Mouse (Mus musculus): Measurements from ENCODE around the gene Enam.
"Not testable (repeated sequence)": the region's sequence is repeated elsewhere in the genome, so short reads cannot be mapped to it uniquely, and the experiment has no call there.

The Enam gene
- long read RNA-seq, experiment 1 = 0 reads
- long read RNA-seq, experiment 2 = 0 reads

- intact Hi-C loops (cut with DNase I) = no loop called here
Measured at GRCm38 (mm10) chr5:88487675-88488074, at the start of gene Enam. TSS of gene Enam (plus strand) at chr5:88487975.

- intact Hi-C loops (cut with DNase I) = no loop called here
Measured at GRCm38 (mm10) chr5:88455691-88456090, 32.1 kb upstream of the Enam start, which contains the start of gene Ambn. TSS of gene Ambn (plus strand) at chr5:88455991.

DNA sequence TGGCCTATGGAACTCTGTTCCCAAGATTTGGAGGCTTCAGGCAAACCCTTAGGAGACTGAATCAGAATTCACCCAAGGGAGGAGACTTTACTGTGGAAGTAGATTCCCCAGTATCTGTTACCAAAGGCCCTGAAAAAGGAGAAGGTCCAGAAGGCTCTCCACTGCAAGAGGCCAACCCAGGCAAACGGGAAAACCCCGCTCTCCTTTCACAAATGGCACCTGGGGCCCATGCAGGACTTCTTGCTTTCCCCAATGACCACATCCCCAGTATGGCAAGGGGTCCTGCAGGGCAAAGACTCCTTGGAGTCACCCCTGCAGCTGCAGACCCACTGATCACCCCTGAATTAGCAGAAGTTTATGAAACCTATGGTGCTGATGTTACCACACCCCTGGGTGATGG lies 20.3 kb upstream of the Enam start:
- intact Hi-C loops (cut with DNase I) = no loop called here

DNA sequence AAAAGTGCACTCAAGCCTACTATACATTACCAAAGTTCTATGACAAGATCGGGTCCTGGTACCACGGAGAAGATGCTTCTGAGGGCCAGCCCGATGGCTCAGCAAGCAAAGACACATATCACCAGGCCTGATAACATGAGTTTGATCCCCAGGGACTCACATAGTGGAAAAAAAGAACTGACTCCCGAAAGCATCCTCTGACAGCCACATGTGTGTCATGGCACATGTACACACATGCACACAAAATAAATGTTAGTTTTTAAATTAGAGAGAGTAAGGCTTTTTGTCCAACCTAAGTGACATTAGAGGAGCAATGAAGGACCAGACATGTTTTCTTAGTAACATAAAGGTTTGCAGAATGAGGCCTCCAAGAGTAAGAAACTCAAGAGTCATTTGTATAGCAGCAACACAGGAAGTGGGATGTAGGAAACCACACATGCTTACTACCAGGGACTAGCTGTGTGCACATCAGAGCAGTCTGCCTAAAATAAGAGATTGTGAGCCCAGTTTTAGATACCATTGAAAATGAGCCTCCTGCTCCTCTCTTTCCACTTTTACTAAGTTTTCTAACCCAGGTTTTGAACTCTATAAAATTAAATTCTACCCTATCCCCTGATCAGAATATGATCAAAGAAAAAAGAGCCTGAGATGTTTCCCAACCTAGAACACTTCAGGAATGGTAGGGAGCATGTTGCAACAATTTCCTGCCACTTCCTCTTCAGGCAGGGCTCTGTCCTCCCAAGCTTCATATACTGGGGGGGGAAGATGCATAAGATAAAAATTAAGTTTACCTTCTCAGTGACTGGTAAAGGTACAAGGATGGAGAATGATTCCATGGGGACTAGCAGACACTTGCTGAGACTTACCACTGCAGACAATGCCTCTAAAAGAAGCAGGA lies 18.7 kb upstream of the Enam start:
- intact Hi-C loops (cut with DNase I) = no loop called here

GRCm38 (mm10) chr5:88489004-88489403 lies 1.2 kb downstream of the Enam start:
- intact Hi-C loops (cut with DNase I) = no loop called here

DNA sequence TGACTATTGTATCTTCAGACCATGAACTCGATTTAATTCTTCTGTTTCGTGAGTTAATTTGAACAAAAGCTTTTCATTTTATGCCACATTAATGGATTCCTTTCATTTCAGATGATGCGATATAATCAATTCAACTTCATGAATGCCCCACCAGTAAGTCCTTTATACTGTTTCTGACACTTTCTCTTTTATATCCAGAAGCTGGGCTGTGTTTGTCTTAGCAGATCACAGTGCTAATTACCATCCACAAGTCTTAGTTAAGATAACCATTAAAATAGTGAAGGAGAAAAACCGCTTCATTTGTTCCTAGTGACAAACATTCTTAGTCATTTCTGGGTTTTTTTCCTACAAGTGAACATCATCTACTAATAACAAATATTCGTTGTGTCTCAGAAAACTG lies 3.3 kb downstream of the Enam start:
- intact Hi-C loops (cut with DNase I) = no loop called here

- intact Hi-C loops (cut with DNase I) = no loop called here
Measured at GRCm38 (mm10) chr5:88499781-88500180, 12.0 kb downstream of the Enam start.

DNA sequence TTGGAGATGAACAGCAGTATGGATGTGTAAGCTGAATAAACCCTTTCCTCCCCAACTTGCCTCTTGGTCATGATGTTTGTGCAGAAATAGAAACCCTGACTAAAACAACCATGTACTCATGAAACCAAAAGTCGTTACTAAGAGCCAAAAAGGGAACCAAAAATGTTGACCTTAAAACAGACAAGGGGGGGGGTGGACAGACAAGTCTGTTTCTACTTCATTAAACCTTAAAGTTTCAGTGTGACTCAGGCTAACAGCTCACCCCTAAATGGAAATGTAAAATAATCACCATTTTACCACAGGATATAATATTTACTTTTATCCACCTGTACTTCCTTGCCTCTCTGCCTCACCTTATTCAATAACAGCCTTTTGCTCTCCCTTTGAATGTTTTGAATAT lies 20.8 kb downstream of the Enam start:
- intact Hi-C loops (cut with DNase I) = no loop called here

GRCm38 (mm10) chr5:88508990-88509389 lies 21.2 kb downstream of the Enam start:
- intact Hi-C loops (cut with DNase I) = no loop called here

GRCm38 (mm10) chr5:88519232-88519631 lies 31.5 kb downstream of the Enam start:
- intact Hi-C loops (cut with DNase I) = no loop called here

DNA sequence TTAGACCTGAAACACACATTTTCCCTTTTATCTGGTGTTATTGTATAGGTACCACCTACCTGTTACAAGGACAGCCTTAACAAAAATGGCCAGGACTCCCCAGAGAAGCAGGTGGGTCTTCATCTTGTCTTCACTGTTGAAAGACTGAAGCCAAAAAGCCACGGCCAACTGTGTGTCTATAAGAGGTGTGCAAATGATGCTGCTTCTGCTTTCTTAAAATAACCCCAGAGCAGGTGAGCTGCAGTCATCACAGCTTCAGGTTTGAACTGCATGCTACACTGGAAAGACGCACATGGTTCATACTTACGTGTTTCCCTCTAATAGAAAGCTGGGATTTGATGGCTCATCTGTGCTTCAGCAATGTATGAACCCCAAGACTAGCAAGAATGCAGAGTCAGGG lies 39.9 kb downstream of the Enam start, which contains the start of gene Jchain:
TSS of gene Jchain (minus strand) at position 235 of the 400 bp plus-strand sequence.
- intact Hi-C loops (cut with DNase I) = no loop called here

DNA sequence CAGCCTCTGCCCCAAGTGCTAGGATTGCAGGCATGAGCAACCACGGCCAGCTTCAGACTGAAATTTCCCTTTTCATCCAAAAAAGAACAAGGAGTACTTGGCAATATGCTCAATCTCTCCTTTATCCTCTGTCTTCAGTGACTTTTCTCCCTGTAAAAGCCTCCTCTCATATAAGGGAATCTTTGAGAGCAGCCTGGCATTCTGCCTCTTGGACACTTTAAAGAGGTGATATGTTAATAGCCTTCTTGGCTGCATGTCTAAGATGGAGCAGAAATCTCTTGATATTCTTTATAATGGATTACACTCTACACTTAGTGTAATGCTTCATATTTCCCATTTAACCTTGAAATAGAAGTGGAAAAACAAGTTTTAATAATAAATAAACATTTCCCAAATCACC lies 43.1 kb downstream of the Enam start:
- intact Hi-C loops (cut with DNase I) = no loop called here

DNA sequence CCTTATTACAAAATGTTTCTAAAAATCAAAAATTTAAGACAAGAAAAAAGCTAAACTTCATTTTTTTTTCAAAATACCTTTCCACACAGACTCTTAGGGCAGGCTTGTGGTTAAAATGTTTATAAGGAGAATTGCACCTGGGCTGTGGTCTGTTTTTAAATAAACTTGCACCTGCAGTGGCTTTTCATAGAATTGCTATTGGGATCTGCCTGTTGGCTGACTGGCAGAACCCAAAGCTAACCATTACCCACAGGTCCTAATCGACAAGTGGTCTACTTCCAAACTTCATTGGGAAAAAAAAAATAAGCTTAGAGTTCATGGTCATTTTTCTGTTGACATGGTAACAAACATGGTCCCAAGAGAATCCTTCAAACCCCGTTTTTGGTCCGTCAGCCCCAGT lies 46.9 kb downstream of the Enam start:
- intact Hi-C loops (cut with DNase I) = no loop called here

GRCm38 (mm10) chr5:88540845-88541244 lies 53.1 kb downstream of the Enam start:
- intact Hi-C loops (cut with DNase I) = no loop called here

- intact Hi-C loops (cut with DNase I) = no loop called here
Measured at GRCm38 (mm10) chr5:88542651-88543282, 55.0 kb downstream of the Enam start.

GRCm38 (mm10) chr5:88544411-88544810 lies 56.6 kb downstream of the Enam start:
- intact Hi-C loops (cut with DNase I) = not testable (repeated sequence)

- intact Hi-C loops (cut with DNase I) = no loop called here
Measured at GRCm38 (mm10) chr5:88545536-88545935, 57.8 kb downstream of the Enam start.

- intact Hi-C loops (cut with DNase I) = no loop called here
Measured at GRCm38 (mm10) chr5:88553271-88554085, 65.7 kb downstream of the Enam start.

DNA sequence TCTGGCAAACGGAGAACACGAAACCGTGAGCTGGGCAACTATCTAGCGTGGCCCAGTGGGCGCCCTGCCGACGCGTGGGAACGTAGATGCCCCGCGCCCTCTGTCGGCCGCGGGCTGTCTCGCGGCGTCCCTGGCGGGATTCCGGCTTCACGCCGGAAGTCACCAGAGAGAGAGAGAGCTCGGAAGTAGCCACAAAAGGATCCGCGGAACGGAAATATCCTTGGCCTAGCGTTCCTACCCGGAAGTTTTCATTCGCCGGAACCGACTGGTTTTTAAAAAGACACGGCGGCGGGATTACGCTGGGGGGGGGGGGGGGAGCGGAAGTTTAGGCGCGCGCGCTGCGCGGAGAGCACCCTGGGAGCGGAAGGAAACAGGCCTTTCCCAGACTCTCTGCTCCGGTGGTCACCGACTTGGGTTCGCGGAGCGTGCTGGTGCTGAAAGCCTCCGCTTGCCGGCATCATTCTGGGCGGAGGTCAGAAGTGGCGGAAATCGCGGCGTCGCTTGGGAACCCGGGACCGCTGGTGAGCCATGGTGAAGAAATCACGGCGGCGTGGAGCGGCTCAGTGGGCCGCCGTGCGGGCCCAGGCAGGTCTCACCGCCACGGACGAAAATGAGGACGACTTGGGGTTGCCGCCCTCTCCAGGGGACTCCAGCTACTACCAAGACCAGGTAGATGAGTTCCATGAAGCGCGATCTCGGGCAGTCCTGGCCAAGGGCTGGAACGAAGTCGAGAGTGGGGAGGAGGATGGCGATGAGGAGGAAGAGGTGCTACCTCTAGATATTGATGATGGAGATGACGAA lies 66.5 kb downstream of the Enam start, which contains the start of gene Utp3:
TSS of gene Utp3 (plus strand) at position 377 of the 801 bp plus-strand sequence.
- intact Hi-C loops (cut with DNase I) = no loop called here

All from adrenal gland (tissue).